Mouse (Mus musculus) embryo, embryonic 9.5 days (tissue): ENCODE results near the gene Doxl2.
"Not testable (repeated sequence)": the region's sequence is repeated elsewhere in the genome, so short reads cannot be mapped to it uniquely, and the experiment has no call there.

Source experiments
- DNase-seq: peaks from one replicate; pipeline ENCODE4 v3.0.0-alpha.2; 2017; ENCODE audit errors: extremely low spot score

Doxl2 gene

GRCm38 (mm10) chr6:48974663-48975062, at the start of gene Doxl2:
Gene Doxl2, plus strand, starts transcription at chr6:48974963.
- DNase-seq: no peak

GRCm38 (mm10) chr6:48929595-48929994, 45.2 kb upstream of the Doxl2 start, which contains the start of gene 1600015I10Rik:
Gene 1600015I10Rik, plus strand, starts transcription at chr6:48929895.
- DNase-seq: no peak

GRCm38 (mm10) chr6:48949596-48949995, 25.2 kb upstream of the Doxl2 start:
- DNase-seq: no peak

GRCm38 (mm10) chr6:48950676-48951075, 24.1 kb upstream of the Doxl2 start:
- no peak for DNase-seq

GRCm38 (mm10) chr6:48951630-48952029, 23.1 kb upstream of the Doxl2 start:
- no peak for DNase-seq

GRCm38 (mm10) chr6:48953220-48953619, 21.5 kb upstream of the Doxl2 start:
- DNase-seq: no peak

GRCm38 (mm10) chr6:48954211-48954610, 20.6 kb upstream of the Doxl2 start:
- DNase-seq: no peak

GRCm38 (mm10) chr6:48954946-48955345, 19.8 kb upstream of the Doxl2 start:
- peak; percentile 4 for DNase-seq

GRCm38 (mm10) chr6:48956785-48957184, 18.0 kb upstream of the Doxl2 start:
- no peak for DNase-seq

GRCm38 (mm10) chr6:48958053-48958452, 16.7 kb upstream of the Doxl2 start:
- DNase-seq: peak; percentile 4

GRCm38 (mm10) chr6:48959151-48959550, 15.6 kb upstream of the Doxl2 start:
- DNase-seq: not testable (repeated sequence)

- DNase-seq: not testable (repeated sequence)
Measured at GRCm38 (mm10) chr6:48966696-48967095, 8.1 kb upstream of the Doxl2 start.

GRCm38 (mm10) chr6:48967868-48968267, 6.9 kb upstream of the Doxl2 start:
- DNase-seq: no peak

- DNase-seq: no peak
Measured at GRCm38 (mm10) chr6:48979616-48980015, 4.9 kb downstream of the Doxl2 start.

GRCm38 (mm10) chr6:48982305-48982704, 7.5 kb downstream of the Doxl2 start:
- no peak for DNase-seq

- DNase-seq: no peak
Measured at GRCm38 (mm10) chr6:48986444-48986990, 11.8 kb downstream of the Doxl2 start, which contains the start of gene Svs1. Gene Svs1, plus strand, starts transcription at chr6:48986861.

GRCm38 (mm10) chr6:48989971-48990370, 15.2 kb downstream of the Doxl2 start:
- DNase-seq: no peak

- DNase-seq: no peak
Measured at GRCm38 (mm10) chr6:48991991-48992390, 17.2 kb downstream of the Doxl2 start.

GRCm38 (mm10) chr6:48998186-48998585, 23.4 kb downstream of the Doxl2 start:
- DNase-seq: no peak

GRCm38 (mm10) chr6:48998796-48999195, 24.0 kb downstream of the Doxl2 start:
- no peak for DNase-seq

GRCm38 (mm10) chr6:49003381-49003780, 28.6 kb downstream of the Doxl2 start:
- DNase-seq: no peak

GRCm38 (mm10) chr6:49007981-49008380, 33.2 kb downstream of the Doxl2 start:
- peak; percentile 77 for DNase-seq

GRCm38 (mm10) chr6:49008420-49009160, 33.8 kb downstream of the Doxl2 start:
- no peak for DNase-seq
